Mouse (Mus musculus) ES-E14 (cell line): ENCODE data around the gene Phf1. TPM values are rescaled to one million over a fixed set of nuclear protein-coding genes. Genes with fewer than 3 reads are reported as not detected.
A peak's percentile ranks its signal among the peaks of the same experiment; 100 is the strongest.

ENCODE experiments used
- DNase-seq: peaks from one replicate; pipeline ENCODE4 v3.0.0-alpha.2; 2013; ENCODE audit warnings: low read depth, low spot score
- H3K27ac ChIP-seq: 2 replicates; pipeline ENCODE4 v1.5.1; 2012; ENCODE audit warnings: low read depth, mild to moderate bottlenecking, low read length, moderate library complexity, mixed read lengths; ENCODE audit not compliant: poor library complexity, insufficient read depth, severe bottlenecking
- H3K36me3 ChIP-seq: 2 replicates; pipeline ENCODE4 v1.6.1; 2012; ENCODE audit warnings: mild to moderate bottlenecking, low read length, moderate library complexity, mixed read lengths; ENCODE audit not compliant: control insufficient read depth, poor library complexity, insufficient read depth, severe bottlenecking
- H3K4me1 ChIP-seq, 2 experiments: fragments of 150-350 bp in 1 of 2; sonication (generic) in 1 of 2; 2 replicates each; pipeline ENCODE4 v1.6.1; 2012; ENCODE audit warnings: low read length in 2 of 2, mild to moderate bottlenecking in 1 of 2, mixed read lengths in 1 of 2; ENCODE audit not compliant: control insufficient read depth in 2 of 2, insufficient read depth in 2 of 2, poor library complexity in 1 of 2
- H3K4me3 ChIP-seq, 2 experiments: fragments of 150-350 bp in 1 of 2; sonication (generic) in 1 of 2; 2 replicates each; pipeline ENCODE4 v1.5.1; 2012; ENCODE audit warnings: low read length in 2 of 2, low read depth in 1 of 2, mild to moderate bottlenecking in 1 of 2, mixed read lengths in 1 of 2; ENCODE audit not compliant: insufficient read depth in 1 of 2, poor library complexity in 1 of 2, severe bottlenecking in 1 of 2
- H3K9ac ChIP-seq: 2 replicates; pipeline ENCODE4 v1.6.1; 2012; ENCODE audit warnings: low read depth, mild to moderate bottlenecking, low read length, mixed read lengths; ENCODE audit not compliant: poor library complexity, insufficient read depth, severe bottlenecking
- H3K9me3 ChIP-seq: fragments of 150-350 bp; sonication (generic); 2 replicates; pipeline ENCODE4 v1.6.1; 2012; ENCODE audit warnings: low read depth, mild to moderate bottlenecking, low read length; ENCODE audit not compliant: control insufficient read depth, insufficient read depth
- CHD2 ChIP-seq: IDR thresholded peaks from 2 replicates; pipeline ENCODE4 v1.6.1; 2014; ENCODE audit warnings: mild to moderate bottlenecking, low read depth, low read length, inconsistent platforms
- HCFC1 ChIP-seq: IDR thresholded peaks from 2 replicates; pipeline ENCODE4 v1.6.1; 2012; ENCODE audit warnings: low read length, inconsistent platforms, borderline replicate concordance; ENCODE audit not compliant: insufficient read depth
- MAFK ChIP-seq: IDR thresholded peaks from 2 replicates; pipeline ENCODE4 v1.6.1; 2014; ENCODE audit warnings: mild to moderate bottlenecking, low read depth, low read length, inconsistent platforms; ENCODE audit not compliant: insufficient read depth
- ZC3H11A ChIP-seq: IDR thresholded peaks from 2 replicates; pipeline ENCODE4 v1.6.1; 2012; ENCODE audit warnings: low read depth, mild to moderate bottlenecking, inconsistent platforms, low read length, borderline replicate concordance
- ZNF384 ChIP-seq: IDR thresholded peaks from 2 replicates; pipeline ENCODE4 v1.6.1; 2012; ENCODE audit warnings: low read depth, low read length, inconsistent platforms
- in situ Hi-C, 2 experiments: fragments of 600-800 bp; cut with MboI; formaldehyde crosslinking; loops; one replicate each; pipeline ENCODE4 v1.15.1; 2025; ENCODE audit warnings: low sequenced_read_pairs in 2 of 2, inconsistent platforms in 1 of 2; ENCODE audit not compliant: unreplicated experiment in 2 of 2
- total RNA-seq: library from RNA; depleted of rRNA; stranded (reverse); fragments of 300-350 nt; gene quantifications from 2 replicates; pipeline ENCODE4 v1.2.3, GENCODE M21; 2012

Phf1 gene
- total RNA-seq, 1 experiment: 9.4 TPM

DNA sequence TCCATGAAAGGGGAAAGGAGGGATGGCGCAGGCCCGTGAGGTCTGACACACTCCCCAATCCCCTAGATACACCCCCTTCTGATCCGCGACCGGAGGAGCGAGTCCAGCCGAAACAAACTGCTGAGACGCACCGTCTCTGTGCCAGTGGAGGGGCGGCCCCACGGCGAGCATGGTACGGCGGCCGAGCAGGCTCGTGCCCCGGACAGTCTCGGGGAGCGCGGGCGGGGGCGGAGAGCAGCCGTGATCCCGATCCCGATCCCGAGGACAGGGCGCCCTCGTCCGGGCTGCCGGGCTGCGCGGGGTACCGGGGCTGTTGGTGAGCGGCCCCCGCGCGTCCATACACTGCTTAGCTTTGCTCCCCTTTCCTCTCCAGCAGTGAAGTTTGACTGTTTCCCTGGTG is 13.7 kb downstream of the Phf1 start:
- Histone ChIP-seq H3K27ac (no peak overlapping the region), H3K9ac (peak overlapping the region; percentile 74), H3K9me3 (no peaks in the 10 kb centered on the region), H3K36me3 (no peaks in the 10 kb centered on the region), H3K4me3 (peak overlapping the region; percentile 53 to 65), H3K4me1 (peaks cover 0 to 25% of the 10 kb centered on the region in 2 experiments; a peak in 2 of 4 replicates)
- no peak for DNase-seq
- in situ Hi-C loops: no loop called here
- TF ChIP-seq ZC3H11A (no peak), CHD2 (no peak), MAFK (no peak), HCFC1 (no peak), ZNF384 (no peak)

DNA sequence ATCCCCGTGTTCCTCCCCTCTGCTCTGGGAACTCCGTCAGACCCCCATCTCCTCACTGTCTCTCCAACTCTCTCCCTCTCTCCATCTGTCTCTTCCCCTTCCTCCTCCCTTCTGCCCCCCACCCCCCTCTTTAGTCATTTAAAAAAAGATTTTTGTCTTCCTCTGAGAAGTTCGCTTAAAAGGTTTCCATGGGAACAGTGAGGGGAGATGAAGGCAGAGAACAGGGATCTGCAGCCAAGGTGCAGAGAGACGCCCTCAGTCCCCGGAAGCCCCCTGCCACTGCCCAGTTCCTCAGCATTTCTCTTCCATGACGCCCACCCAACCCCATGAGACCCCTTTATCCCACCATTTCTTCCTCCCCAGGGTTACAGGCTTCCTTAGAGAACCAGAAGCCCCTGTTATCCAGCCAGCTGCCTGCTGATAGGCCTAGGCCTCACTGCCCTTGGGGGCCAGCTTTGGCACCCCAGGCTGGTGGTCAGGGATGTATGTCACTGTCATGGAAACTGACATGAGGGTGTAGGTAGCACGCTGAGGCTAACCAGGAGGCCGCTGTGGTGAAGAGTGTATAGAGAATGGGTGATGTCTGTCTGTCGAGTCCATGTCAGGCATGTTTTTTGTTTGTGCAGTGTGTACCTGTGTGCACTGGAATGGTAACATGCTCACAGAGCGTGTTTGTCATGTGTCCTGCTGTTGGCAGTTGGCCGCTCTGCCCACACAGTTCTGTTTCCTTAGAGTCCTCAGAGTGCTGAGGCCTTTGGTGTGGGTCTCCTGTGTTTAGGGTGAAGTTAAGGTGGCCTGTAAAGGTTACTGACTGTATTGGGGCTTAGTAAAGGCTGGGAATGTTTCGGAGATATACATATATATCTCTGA is 14.6 kb downstream of the Phf1 start:
- peaks cover 0 to 27% of the 10 kb centered on the region in 2 experiments; a peak in 2 of 4 replicates for H3K4me1 ChIP-seq
- in situ Hi-C loops: no loop called here
- H3K27ac ChIP-seq: no peak overlapping the region
- 0 out of 4 replicates have a peak overlapping the region, but pooled peaks have one; percentile 26 to 65 for H3K4me3 ChIP-seq
- TF ChIP-seq HCFC1 (no peak), CHD2 (no peak), ZNF384 (no peak), MAFK (no peak), ZC3H11A (no peak)
- H3K36me3 ChIP-seq: no peaks in the 10 kb centered on the region
- DNase-seq: no peak
- no peak overlapping the region for H3K9ac ChIP-seq
- H3K9me3 ChIP-seq: no peaks in the 10 kb centered on the region

DNA sequence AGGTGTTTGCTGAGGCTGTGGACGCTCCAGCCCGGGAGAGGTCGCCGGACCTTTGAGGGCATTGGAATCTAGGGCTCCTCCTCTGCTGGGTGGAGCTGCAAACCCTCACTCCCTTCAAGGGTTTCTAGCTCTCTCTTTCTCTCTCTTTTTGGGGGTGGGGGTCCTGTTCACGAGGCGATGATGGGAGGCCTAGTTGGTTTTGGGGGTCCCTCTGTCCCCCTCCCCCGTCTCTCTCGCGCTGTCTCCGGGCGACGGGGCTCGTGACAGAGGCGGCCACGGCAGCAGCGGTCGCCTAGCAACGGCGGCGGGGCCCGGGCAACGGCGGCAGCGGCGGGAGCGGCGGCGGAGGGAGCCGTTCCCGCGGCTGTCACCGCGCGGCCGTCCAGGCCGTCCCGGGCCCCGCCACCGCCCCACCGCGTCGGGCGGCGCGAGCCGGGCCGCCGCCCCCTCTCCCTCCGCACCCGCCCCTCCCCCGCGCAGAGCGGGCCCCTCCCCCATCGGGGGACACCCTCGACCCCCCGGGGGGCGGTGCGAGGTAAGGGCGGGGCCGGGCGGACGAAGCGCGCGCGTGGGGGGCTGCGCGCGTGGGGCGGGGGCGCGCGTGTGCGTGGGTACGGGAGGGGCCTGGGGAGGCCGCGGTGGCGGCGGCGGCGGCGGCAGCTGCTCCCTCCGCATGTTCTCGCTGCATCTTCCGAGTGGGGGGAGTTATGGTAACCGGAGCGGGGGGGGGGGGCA is 15.6 kb downstream of the Phf1 start:
- H3K4me1 ChIP-seq: peaks cover 0 to 37% of the 10 kb centered on the region in 2 experiments; a peak in 2 of 4 replicates

DNA sequence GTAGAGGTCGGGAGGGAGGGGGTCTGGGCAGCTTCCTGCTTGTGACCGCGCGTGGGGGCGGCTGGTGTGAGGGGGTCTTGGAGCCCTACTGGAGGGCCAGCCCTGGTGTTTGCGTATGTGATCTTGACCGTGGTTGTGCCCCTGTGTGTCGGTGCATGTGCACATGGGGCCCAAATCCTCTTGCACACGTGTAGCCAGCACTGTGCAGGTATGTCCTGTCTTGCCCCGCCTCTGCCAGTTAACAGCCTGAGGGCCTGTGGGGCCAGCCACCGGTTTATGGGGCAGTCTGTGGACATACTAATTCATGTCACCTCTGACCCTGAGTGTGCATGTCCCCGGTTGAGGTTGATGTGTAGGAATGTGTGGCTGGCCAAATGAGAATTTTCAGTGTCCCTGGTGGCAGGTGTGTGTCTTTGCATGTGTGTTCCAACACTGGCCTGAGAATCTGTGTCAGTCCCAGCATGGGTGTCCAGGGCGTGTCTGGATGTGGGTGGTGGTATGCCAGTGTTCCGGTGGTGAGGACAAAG is 16.3 kb downstream of the Phf1 start:
- no peaks in the 10 kb centered on the region; the same call in 1 of the 2 replicates for H3K36me3 ChIP-seq
- no peaks in the 10 kb centered on the region for H3K9me3 ChIP-seq
- no peak overlapping the region for H3K27ac ChIP-seq
- peak overlapping the region; percentile 24; the same call in 1 of the 2 replicates for H3K9ac ChIP-seq
- peak overlapping the region; percentile 41 to 77 for H3K4me3 ChIP-seq
- H3K4me1 ChIP-seq: peaks cover 0 to 41% of the 10 kb centered on the region in 2 experiments; a peak in 2 of 4 replicates
- in situ Hi-C loops: no loop called here
- DNase-seq: no peak
- TF ChIP-seq ZC3H11A (no peak), HCFC1 (no peak), ZNF384 (no peak)

More for the DNA sequence above, 15.6 kb downstream of the Phf1 start:
- TF ChIP-seq ZC3H11A: no peak
- no peak for TF ChIP-seq CHD2
- no peak for TF ChIP-seq HCFC1
- no peak for TF ChIP-seq MAFK
- no peak for TF ChIP-seq ZNF384
- no peak for DNase-seq
- Histone ChIP-seq H3K36me3 (no peaks in the 10 kb centered on the region; the same call in 1 of the 2 replicates), H3K27ac (no peak overlapping the region), H3K4me3 (peak overlapping the region; percentile 50 to 77), H3K9me3 (no peaks in the 10 kb centered on the region), H3K9ac (peak overlapping the region; percentile 69)
- in situ Hi-C loops: no loop called here
